In genomic region chr9:81073248-81073647, GRCm38 (mm10) we compare ENCODE assay signal across 24 mouse cellular contexts.
DNase-seq lines count a peak whose midpoint lies in the region; ATAC-seq and TF ChIP-seq lines count a peak whose summit lies in the region.
"Had no signal": no experiment of that assay in that cellular context is flagged by ENCODE, and none has a peak within 500 bp of the region (broad histone marks: within the 10 kb centered on the region; RNA-seq: fewer than 3 reads in every experiment).

No protein-coding gene starts in this region.

- H3K9ac ChIP-seq in liver, embryonic 11.5 days (ENCODE audit: low read depth, low read length), result no peak overlapping the region
- H3K9ac ChIP-seq in MEL (ENCODE audit: control insufficient read depth, low read depth, low read length, poor library complexity, severe bottlenecking), result no peak overlapping the region
- no peak overlapping the region for H3K9ac ChIP-seq in midbrain, embryonic 15.5 days
- H3K9ac ChIP-seq: embryonic facial prominence, embryonic 13.5 days; embryonic facial prominence, embryonic 15.5 days; forebrain, embryonic 13.5 days; forebrain, embryonic 15.5 days; forebrain, postnatal 0 days had no signal

- no peak for TF ChIP-seq POLR2A in MEL (IDR thresholded peaks at IDR 0.05; ENCODE audit: control insufficient read depth in 1 of 2, insufficient read depth in 1 of 2, low read depth in 1 of 2, low read length in 2 of 2, poor library complexity in 1 of 2)

- H3K27me3 ChIP-seq in liver, embryonic 11.5 days (replicated peaks; ENCODE audit: control insufficient read depth, insufficient read depth, low read length), result no peaks in the 10 kb centered on the region
- no peaks in the 10 kb centered on the region for H3K27me3 ChIP-seq in MEL (ENCODE audit: control insufficient read depth in 1 of 2, insufficient read depth in 2 of 2, low read length in 2 of 2)
- H3K27me3 ChIP-seq in midbrain, embryonic 15.5 days (replicated peaks), result no peaks in the 10 kb centered on the region
- H3K27me3 ChIP-seq: embryonic facial prominence, embryonic 13.5 days; embryonic facial prominence, embryonic 15.5 days; forebrain, embryonic 13.5 days; forebrain, embryonic 15.5 days had no signal

- no peak overlapping the region for H3K4me2 ChIP-seq in liver, embryonic 11.5 days
- H3K4me2 ChIP-seq in midbrain, embryonic 15.5 days, result no peak overlapping the region
- H3K4me2 ChIP-seq: embryonic facial prominence, embryonic 13.5 days; embryonic facial prominence, embryonic 15.5 days; forebrain, embryonic 13.5 days; forebrain, embryonic 15.5 days had no signal

- DNase-seq in liver, embryonic 11.5 days (ENCODE audit: low spot score), result no peak
- DNase-seq in liver (no peak), 416B (ENCODE audit: low read depth) (peak; percentile 83), MEL (ENCODE audit: low read depth, low spot score) (peak; percentile 4)
- no peak for DNase-seq in retina, embryonic 14.5 days (ENCODE audit: low spot score)
- DNase-seq in adrenal gland, postnatal 14 days, result no peak
- DNase-seq: adrenal gland, adult 2 months; adrenal gland, postnatal 10 days; adrenal gland, postnatal 36 days; cerebellum, adult 11-12 months; cerebellum, adult 2 months; cerebellum, adult 9-10 months; cerebellum, postnatal 10 days; cerebellum, postnatal 25 days; embryo, embryonic 11 days; forebrain, postnatal 0 days had no signal

- no peaks in the 10 kb centered on the region for H3K36me3 ChIP-seq in liver, embryonic 11.5 days (ENCODE audit: control insufficient read depth, insufficient read depth, low read length)
- H3K36me3 ChIP-seq in MEL (ENCODE audit: control insufficient read depth in 1 of 2, insufficient read depth in 2 of 2, low read length in 2 of 2), result no peaks in the 10 kb centered on the region
- H3K36me3 ChIP-seq in midbrain, embryonic 15.5 days (replicated peaks), result no peaks in the 10 kb centered on the region
- H3K36me3 ChIP-seq: embryonic facial prominence, embryonic 13.5 days; embryonic facial prominence, embryonic 15.5 days; forebrain, embryonic 15.5 days; G1E had no signal

- TF ChIP-seq RAD21 in MEL (IDR thresholded peaks at IDR 0.05; ENCODE audit: low read depth, low read length), result no peak

- 31% methylated on average over 1 of the region's 1 CpGs for WGBS in liver, embryonic 11.5 days
- 69% methylated on average over 1 of the region's 1 CpGs for WGBS in midbrain, embryonic 15.5 days

- no peaks in the 10 kb centered on the region for H3K79me2 ChIP-seq in MEL (ENCODE audit: control insufficient read depth, insufficient read depth, low read length, poor library complexity)

- no peaks in the 10 kb centered on the region for H3K4me1 ChIP-seq in liver, embryonic 11.5 days (replicated peaks; ENCODE audit: control insufficient read depth, insufficient read depth, low read length)
- no peaks in the 10 kb centered on the region for H3K4me1 ChIP-seq in MEL (ENCODE audit: control insufficient read depth in 1 of 2, insufficient read depth in 2 of 2, low read length in 2 of 2)
- H3K4me1 ChIP-seq in midbrain, embryonic 15.5 days, result no peaks in the 10 kb centered on the region
- H3K4me1 ChIP-seq: embryonic facial prominence, embryonic 13.5 days; embryonic facial prominence, embryonic 15.5 days; forebrain, embryonic 13.5 days; forebrain, embryonic 15.5 days had no signal

- TF ChIP-seq EP300 in MEL (IDR thresholded peaks at IDR 0.05; ENCODE audit: low read depth in 1 of 2, low read length in 2 of 2), result no peak

- H3K4me3 ChIP-seq in liver, embryonic 11.5 days (ENCODE audit: low read depth, low read length), result no peak overlapping the region
- H3K4me3 ChIP-seq in MEL (ENCODE audit: control insufficient read depth in 1 of 2, insufficient read depth in 1 of 2, low read depth in 2 of 2, low read length in 2 of 2), result no peak overlapping the region
- no peak overlapping the region for H3K4me3 ChIP-seq in midbrain, embryonic 15.5 days
- H3K4me3 ChIP-seq: embryonic facial prominence, embryonic 13.5 days; embryonic facial prominence, embryonic 15.5 days; erythroblast, embryonic 14.5 days; forebrain, embryonic 13.5 days; forebrain, embryonic 15.5 days had no signal

- H3K9me3 ChIP-seq in liver, embryonic 11.5 days (ENCODE audit: control insufficient read depth, low read length), result no peaks in the 10 kb centered on the region
- no peaks in the 10 kb centered on the region for H3K9me3 ChIP-seq in MEL (replicated peaks; ENCODE audit: insufficient read depth, low read length)
- H3K9me3 ChIP-seq in midbrain, embryonic 15.5 days, result no peaks in the 10 kb centered on the region
- H3K9me3 ChIP-seq: embryonic facial prominence, embryonic 13.5 days; embryonic facial prominence, embryonic 15.5 days; forebrain, embryonic 13.5 days; forebrain, embryonic 15.5 days; G1E had no signal

- no peak for TF ChIP-seq CTCF in MEL (IDR thresholded peaks at IDR 0.05 in 2 of 3, conservative IDR thresholded peaks at IDR 0.05 in 1 of 3; ENCODE audit: control insufficient read depth in 1 of 3, insufficient read depth in 1 of 3, low read depth in 2 of 3, low read length in 3 of 3, poor library complexity in 1 of 3, severe bottlenecking in 1 of 3)

- H3K27ac ChIP-seq in liver, embryonic 11.5 days (ENCODE audit: low read depth, low read length), result no peak overlapping the region
- no peak overlapping the region for H3K27ac ChIP-seq in MEL (ENCODE audit: control insufficient read depth, low read depth, low read length)
- H3K27ac ChIP-seq in midbrain, embryonic 15.5 days, result no peak overlapping the region
- H3K27ac ChIP-seq: embryonic facial prominence, embryonic 13.5 days; embryonic facial prominence, embryonic 15.5 days; forebrain, embryonic 13.5 days; forebrain, embryonic 15.5 days had no signal

- ATAC-seq in liver, embryonic 11.5 days (replicated peaks; ENCODE audit: low FRiP score), result peak; percentile 72
- peak; percentile 65 for ATAC-seq in megakaryocyte progenitor cell, adult 5-6 weeks (replicated peaks; ENCODE audit: poor library complexity)
- ATAC-seq in midbrain, embryonic 15.5 days (replicated peaks), result no peak
- ATAC-seq: forebrain, embryonic 13.5 days; forebrain, embryonic 15.5 days; forebrain, postnatal 0 days had no signal

TF ChIP-seq in MEL, 35 proteins besides CTCF, POLR2A, EP300 and RAD21:
- TF ChIP-seq CHD1 (IDR thresholded peaks at IDR 0.05; ENCODE audit: low read depth, low read length) (no peak), ZNF384 (IDR thresholded peaks at IDR 0.05; ENCODE audit: low read depth, low read length) (no peak), E2F4 (IDR thresholded peaks at IDR 0.05; ENCODE audit: borderline replicate concordance, low read depth, low read length) (no peak), NRF1 (IDR thresholded peaks at IDR 0.05; ENCODE audit: insufficient read depth, low read depth, low read length, poor library complexity, severe bottlenecking) (no peak), KAT2A (conservative IDR thresholded peaks at IDR 0.05; ENCODE audit: low read depth, low read length) (no peak), BHLHE40 (IDR thresholded peaks at IDR 0.05; ENCODE audit: borderline replicate concordance, low read depth, low read length) (no peak), ZMIZ1 (IDR thresholded peaks at IDR 0.05; ENCODE audit: low read depth, low read length) (no peak)

Comparison
In these comparisons a context has a peak if more than half of its experiments do, and no peak if none do; other contexts are left out.
1. DNase-seq: peak in 416B (single experiment) and MEL (single experiment); none in liver, embryonic 11.5 days (single experiment), liver (single experiment), retina, embryonic 14.5 days (single experiment) and adrenal gland, postnatal 14 days (single experiment).